Mouse (Mus musculus) ES-Bruce4 (cell line): ENCODE data around the gene Fam19a5. TPM values are rescaled to one million over a fixed set of nuclear protein-coding genes. Genes with fewer than 3 reads are reported as not detected.

Experiments
- H3K27ac ChIP-seq: 2 replicates; pipeline ENCODE4 v1.5.1; 2012; ENCODE audit warnings: low read length, inconsistent platforms; ENCODE audit not compliant: insufficient read depth
- H3K27me3 ChIP-seq: 2 replicates; pipeline ENCODE4 v1.6.1; 2012; ENCODE audit warnings: mild to moderate bottlenecking, low read length, inconsistent platforms; ENCODE audit not compliant: control insufficient read depth, poor library complexity, insufficient read depth, severe bottlenecking
- H3K36me3 ChIP-seq: 2 replicates; pipeline ENCODE4 v1.6.1; 2012; ENCODE audit warnings: inconsistent platforms, mild to moderate bottlenecking, low read length, moderate library complexity; ENCODE audit not compliant: control insufficient read depth, poor library complexity, insufficient read depth, severe bottlenecking
- H3K4me1 ChIP-seq: one replicate; pipeline ENCODE4 v1.8.1; 2011; ENCODE audit warnings: low read length; ENCODE audit not compliant: control insufficient read depth, insufficient read depth
- H3K4me3 ChIP-seq: 2 replicates; pipeline ENCODE4 v1.5.1; 2011; ENCODE audit warnings: low read depth, mild to moderate bottlenecking, low read length
- H3K9ac ChIP-seq: 2 replicates; pipeline ENCODE4 v1.6.1; 2012; ENCODE audit warnings: low read depth, mild to moderate bottlenecking, inconsistent platforms; ENCODE audit not compliant: poor library complexity, severe bottlenecking
- H3K9me3 ChIP-seq: replicated peaks from 2 replicates; pipeline ENCODE4 v1.6.1; 2012; ENCODE audit warnings: mild to moderate bottlenecking, low read length, inconsistent platforms; ENCODE audit not compliant: control insufficient read depth, poor library complexity, insufficient read depth, severe bottlenecking
- CTCF ChIP-seq: IDR thresholded peaks from one replicate; pipeline ENCODE4 v1.8.1; 2011; ENCODE audit warnings: low read depth, low read length
- EP300 ChIP-seq: IDR thresholded peaks from 2 replicates; pipeline ENCODE4 v1.6.1; 2011; ENCODE audit warnings: low read depth, low read length; ENCODE audit not compliant: insufficient read depth
- POLR2A ChIP-seq: IDR thresholded peaks from one replicate; pipeline ENCODE4 v1.8.1; 2011; ENCODE audit warnings: low read length; ENCODE audit not compliant: insufficient read depth
- polyA plus RNA-seq: library from polyadenylated mRNA; stranded (reverse); fragments of >200 nt; gene quantifications from 2 replicates; pipeline ENCODE4 v1.2.4, GENCODE M21; 2011; ENCODE audit warnings: low read depth; ENCODE audit not compliant: missing spikeins, insufficient read depth, insufficient read length

The Fam19a5 gene
- polyA plus RNA-seq, 1 experiment = 3.2 TPM

DNA sequence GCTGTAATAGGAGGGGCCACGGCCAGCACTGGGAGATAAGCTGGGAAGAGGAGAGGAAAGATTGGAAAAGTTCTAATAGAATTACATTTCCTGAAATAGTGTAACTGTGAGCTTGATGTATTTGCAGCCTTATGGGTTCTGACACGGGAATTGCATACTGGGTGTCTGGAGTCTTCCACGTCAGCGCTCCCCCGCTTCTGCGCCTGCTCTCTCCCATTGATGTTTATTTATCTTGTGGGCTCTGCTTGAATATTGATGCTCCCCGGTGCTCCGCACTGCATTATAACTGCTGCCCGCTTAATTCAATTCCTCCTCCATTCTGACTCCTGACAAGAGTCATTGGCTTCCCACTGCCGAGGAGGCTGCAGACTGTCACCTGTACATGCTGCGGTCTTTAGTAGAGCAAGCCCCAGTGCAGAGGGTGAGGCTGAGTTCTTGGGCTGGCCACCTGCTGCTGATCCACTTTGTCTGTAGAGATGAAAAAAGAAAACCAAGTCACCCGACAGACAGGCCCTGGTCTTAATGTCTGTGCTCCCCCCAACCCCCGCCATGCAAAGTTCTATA, 153.4 kb downstream of the Fam19a5 start:
- H3K4me1 ChIP-seq = no peaks in the 10 kb centered on the region
- no peak overlapping the region for H3K4me3 ChIP-seq
- no peaks in the 10 kb centered on the region for H3K27me3 ChIP-seq
- H3K27ac ChIP-seq = no peak overlapping the region
- TF ChIP-seq POLR2A = no peak
- TF ChIP-seq CTCF = no peak
- no peak for TF ChIP-seq EP300
- H3K9ac ChIP-seq = no peak overlapping the region
- H3K9me3 ChIP-seq = no peaks in the 10 kb centered on the region
- H3K36me3 ChIP-seq = no peaks in the 10 kb centered on the region

DNA sequence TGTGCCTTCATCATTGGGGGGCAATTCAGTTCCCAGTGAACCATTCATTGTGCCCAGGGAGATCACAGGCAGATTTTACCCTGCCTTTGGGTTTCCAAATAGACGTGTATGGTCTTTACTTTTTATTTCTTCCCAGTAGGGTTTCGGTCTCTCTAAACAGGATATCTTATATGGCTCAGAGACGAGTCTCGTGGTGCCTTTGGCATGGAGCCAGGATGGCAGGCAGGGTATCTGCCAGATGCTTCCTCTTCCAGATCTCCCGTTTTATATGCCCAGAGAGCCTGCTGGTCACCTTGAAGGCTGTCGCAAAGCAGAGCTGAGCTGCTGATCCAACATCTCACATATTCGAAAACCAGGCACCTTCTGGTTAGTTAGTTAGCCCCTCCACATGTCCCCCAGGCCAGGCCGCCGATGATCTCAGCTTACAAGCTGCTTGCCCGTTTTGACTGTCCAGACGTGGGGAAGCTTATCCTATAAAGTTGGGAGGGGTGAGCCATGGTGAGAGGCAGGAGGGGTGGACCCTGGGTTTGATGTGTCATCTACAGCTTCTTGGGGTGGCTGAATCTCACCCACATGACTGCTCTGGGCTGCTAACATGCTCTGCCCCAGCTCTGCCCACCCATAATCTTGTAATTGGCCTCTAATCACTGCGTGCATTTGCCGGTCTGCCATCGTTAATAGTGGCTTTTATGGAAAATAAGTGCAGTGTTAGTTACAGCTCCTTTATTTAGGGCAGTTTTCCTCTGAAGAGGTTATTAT, 154.6 kb downstream of the Fam19a5 start:
- TF ChIP-seq POLR2A (no peak), EP300 (no peak), CTCF (no peak)
- no peaks in the 10 kb centered on the region for H3K4me1 ChIP-seq
- no peak overlapping the region for H3K4me3 ChIP-seq
- no peak overlapping the region for H3K9ac ChIP-seq
- no peaks in the 10 kb centered on the region for H3K9me3 ChIP-seq
- no peaks in the 10 kb centered on the region for H3K36me3 ChIP-seq
- no peak overlapping the region for H3K27ac ChIP-seq
- H3K27me3 ChIP-seq = no peaks in the 10 kb centered on the region

DNA sequence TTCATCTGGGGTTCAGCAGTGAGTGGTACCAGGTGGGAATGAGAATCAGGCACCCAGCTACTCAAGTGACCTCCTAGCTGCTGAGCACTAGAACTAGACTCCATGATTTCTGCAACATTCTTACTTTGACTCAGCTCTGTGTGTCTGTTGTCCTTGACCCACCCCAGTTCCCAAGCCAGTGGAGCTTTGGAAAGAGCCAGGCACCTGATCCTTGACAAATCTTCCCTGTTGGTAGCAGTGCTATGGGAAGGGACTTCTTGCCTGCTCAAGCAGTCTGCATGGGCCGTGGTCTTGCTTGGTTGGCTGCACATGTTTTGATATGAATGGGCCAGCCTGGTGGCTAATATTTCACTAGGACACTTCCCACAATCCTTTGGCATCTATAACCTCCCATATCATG, 158.7 kb downstream of the Fam19a5 start:
- H3K36me3 ChIP-seq = no peaks in the 10 kb centered on the region
- H3K4me3 ChIP-seq = no peak overlapping the region
- H3K4me1 ChIP-seq = no peaks in the 10 kb centered on the region
- H3K27me3 ChIP-seq = no peaks in the 10 kb centered on the region
- no peaks in the 10 kb centered on the region for H3K9me3 ChIP-seq
- TF ChIP-seq POLR2A (no peak), EP300 (no peak), CTCF (no peak)
- H3K9ac ChIP-seq = no peak overlapping the region
- H3K27ac ChIP-seq = no peak overlapping the region

DNA sequence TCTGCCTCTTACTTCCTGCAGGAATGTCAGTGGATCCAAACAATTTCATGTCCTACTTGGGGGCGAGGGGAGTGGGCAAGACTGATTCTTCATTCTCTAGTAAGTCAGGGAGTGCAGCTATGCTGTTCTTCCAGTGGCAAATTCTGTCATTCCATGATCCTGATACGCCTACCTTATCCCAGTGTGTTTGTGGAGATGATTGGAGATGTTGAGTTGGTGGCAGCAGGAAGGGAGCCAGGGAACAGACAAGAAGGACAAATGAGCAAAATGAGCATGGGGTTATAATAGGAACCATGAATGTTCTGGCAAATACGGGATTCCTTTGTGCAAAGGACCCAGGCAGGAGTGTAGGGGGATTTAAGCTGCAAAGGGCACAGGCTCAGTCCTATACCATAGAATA, 159.2 kb downstream of the Fam19a5 start:
- H3K27me3 ChIP-seq = no peaks in the 10 kb centered on the region
- H3K27ac ChIP-seq = no peak overlapping the region
- H3K4me1 ChIP-seq = no peaks in the 10 kb centered on the region
- no peak for TF ChIP-seq POLR2A
- no peak for TF ChIP-seq CTCF
- no peak for TF ChIP-seq EP300
- H3K9me3 ChIP-seq = no peaks in the 10 kb centered on the region
- H3K4me3 ChIP-seq = no peak overlapping the region
- H3K36me3 ChIP-seq = no peaks in the 10 kb centered on the region
- no peak overlapping the region for H3K9ac ChIP-seq

DNA sequence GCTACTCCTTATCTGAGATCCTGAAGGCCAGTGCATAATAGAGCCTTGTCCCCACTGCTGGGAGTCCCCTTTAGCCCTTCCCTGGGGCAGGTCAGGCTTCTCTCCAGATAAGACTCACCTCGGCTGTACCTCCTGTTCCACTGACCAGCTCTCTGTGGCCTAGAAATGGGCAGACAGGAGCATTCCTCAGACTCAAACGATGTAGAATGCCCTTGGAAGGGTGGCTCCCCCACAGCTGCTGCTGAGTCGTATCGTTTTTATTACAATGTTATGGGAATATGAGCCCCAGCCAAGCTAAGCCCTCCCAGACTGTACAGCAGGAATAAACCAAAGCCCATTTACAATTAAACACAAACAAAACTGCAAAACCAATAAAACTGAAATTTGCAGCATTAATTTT, 167.7 kb downstream of the Fam19a5 start:
- Histone ChIP-seq H3K27me3 (no peaks in the 10 kb centered on the region), H3K4me3 (no peak overlapping the region)

DNA sequence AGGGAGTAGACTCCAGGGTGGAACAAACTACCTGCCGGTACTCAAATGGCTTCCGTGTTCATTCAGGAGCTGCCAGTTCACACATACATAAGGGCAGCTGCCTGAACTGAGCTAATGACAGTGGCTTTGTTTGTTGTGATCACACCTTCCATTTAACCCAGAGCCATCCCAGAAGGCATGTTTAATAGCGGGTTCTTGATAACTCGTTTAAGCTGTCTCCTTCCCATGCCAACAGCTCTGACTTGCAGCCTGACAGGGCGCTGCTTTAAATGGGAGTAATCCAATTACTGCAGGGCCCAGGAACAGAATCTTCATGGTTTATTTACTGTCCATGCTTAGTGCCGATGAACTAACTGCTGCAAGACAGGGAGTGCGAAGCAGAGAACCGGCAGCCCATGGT, 168.1 kb downstream of the Fam19a5 start:
- no peak for TF ChIP-seq CTCF
- no peak for TF ChIP-seq EP300
- TF ChIP-seq POLR2A = no peak
- Histone ChIP-seq H3K27ac (no peak overlapping the region), H3K9me3 (no peaks in the 10 kb centered on the region), H3K36me3 (no peaks in the 10 kb centered on the region), H3K4me3 (no peak overlapping the region), H3K27me3 (no peaks in the 10 kb centered on the region), H3K9ac (no peak overlapping the region), H3K4me1 (no peaks in the 10 kb centered on the region)

More for the DNA sequence above, 167.7 kb downstream of the Fam19a5 start:
- Histone ChIP-seq H3K27ac (no peak overlapping the region), H3K36me3 (no peaks in the 10 kb centered on the region), H3K4me1 (no peaks in the 10 kb centered on the region), H3K9ac (no peak overlapping the region), H3K9me3 (no peaks in the 10 kb centered on the region)
- no peak for TF ChIP-seq POLR2A
- TF ChIP-seq CTCF = no peak
- no peak for TF ChIP-seq EP300
